ENCODE assay signal across 10 mouse cellular contexts in the genomic region with DNA sequence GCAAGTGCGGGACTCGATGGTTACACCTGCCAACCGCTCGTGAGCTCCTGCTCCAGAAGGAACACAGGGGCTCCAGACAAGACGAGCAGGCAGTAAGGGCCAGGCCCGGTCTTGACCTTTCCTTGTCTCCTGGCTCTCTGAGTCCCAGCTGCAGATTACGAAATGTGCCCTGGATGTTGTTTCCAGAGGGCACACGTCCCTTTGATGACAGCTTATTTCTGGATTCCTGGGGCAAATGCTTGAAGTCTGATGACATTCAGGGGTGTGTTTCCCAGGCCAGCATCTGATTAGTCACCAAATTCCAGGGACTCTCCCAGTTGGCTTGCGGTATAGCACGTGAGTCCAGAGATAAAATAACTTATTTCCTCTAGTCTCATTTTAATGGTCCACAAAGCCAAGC.
DNase-seq lines count a peak whose midpoint lies in the region; ATAC-seq lines count a peak whose summit lies in the region.
"Had no signal": no experiment of that assay in that cellular context is flagged by ENCODE, and none has a peak within 500 bp of the region (broad histone marks: within the 10 kb centered on the region; RNA-seq: fewer than 3 reads in every experiment).

No protein-coding gene starts in this region.

- no peak overlapping the region for H3K9ac ChIP-seq in intestine, embryonic 16.5 days (ENCODE audit: low read depth, low read length)
- H3K9ac ChIP-seq: forebrain, embryonic 13.5 days; lung, embryonic 15.5 days had no signal

- no peak overlapping the region for H3K4me3 ChIP-seq in intestine, embryonic 16.5 days (ENCODE audit: low read length)
- H3K4me3 ChIP-seq: forebrain, embryonic 13.5 days; lung, embryonic 15.5 days had no signal

- H3K4me1 ChIP-seq in intestine, embryonic 16.5 days (ENCODE audit: control insufficient read depth, insufficient read depth, low read length): no peaks in the 10 kb centered on the region

- no peaks in the 10 kb centered on the region for H3K9me3 ChIP-seq in intestine, embryonic 16.5 days (ENCODE audit: control insufficient read depth, low read length)
- H3K9me3 ChIP-seq: forebrain, embryonic 13.5 days; lung, embryonic 15.5 days had no signal

- DNase-seq in urinary bladder, adult 18-20 months (ENCODE audit: low spot score in 2 of 2): peak; percentile 12 to 34
- no peak for DNase-seq in urinary bladder, postnatal 10 days (ENCODE audit: low spot score)
- DNase-seq in gastrocnemius, adult 8-10 months (ENCODE audit: low spot score in 2 of 2): peak; percentile 69 to 72
- peak; percentile 13 to 66 for DNase-seq in urinary bladder, postnatal 36 days (ENCODE audit: low spot score in 2 of 2)
- DNase-seq in layer of hippocampus, postnatal 10 days (ENCODE audit: low spot score in 2 of 2): no peak

- no peaks in the 10 kb centered on the region for H3K36me3 ChIP-seq in intestine, embryonic 16.5 days (ENCODE audit: control insufficient read depth, insufficient read depth, low read length)
- H3K36me3 ChIP-seq: lung, embryonic 15.5 days had no signal

- 52% methylated on average over 10 of the region's 10 CpGs for WGBS in intestine, embryonic 16.5 days

- H3K27me3 ChIP-seq in intestine, embryonic 16.5 days (replicated peaks; ENCODE audit: control insufficient read depth, insufficient read depth, low read length): no peaks in the 10 kb centered on the region
- H3K27me3 ChIP-seq: forebrain, embryonic 13.5 days; lung, embryonic 15.5 days had no signal

- no peak overlapping the region for H3K4me2 ChIP-seq in intestine, embryonic 16.5 days (ENCODE audit: low read depth, low read length)
- H3K4me2 ChIP-seq: forebrain, embryonic 13.5 days; lung, embryonic 15.5 days had no signal

- peak; percentile 49 for ATAC-seq in intestine, embryonic 16.5 days
- no peak for ATAC-seq in erythroblast, adult 5-6 weeks (replicated peaks; ENCODE audit: low FRiP score, poor library complexity, severe bottlenecking)
- no peak for ATAC-seq in inflammation-experienced regulatory T-cells, adult 6 months

- no peak overlapping the region for H3K27ac ChIP-seq in intestine, embryonic 16.5 days (ENCODE audit: low read length)
- H3K27ac ChIP-seq: lung, embryonic 15.5 days had no signal

Comparison
In these comparisons a context has a peak if more than half of its experiments do, and no peak if none do; other contexts are left out.
1. DNase-seq: peak in urinary bladder, adult 18-20 months (2 of 2), gastrocnemius, adult 8-10 months (2 of 2) and urinary bladder, postnatal 36 days (2 of 2); none in urinary bladder, postnatal 10 days (single experiment) and layer of hippocampus, postnatal 10 days (0 of 2).